Mouse (Mus musculus) thymus, adult 18-20 months (tissue): ENCODE measurements around the gene Gm10229.
"Not testable (repeated sequence)": the region's sequence is repeated elsewhere in the genome, so short reads cannot be mapped to it uniquely, and the experiment has no call there.

Source experiments
- DNase-seq, 2 experiments: peaks; one replicate each; pipeline ENCODE4 v3.0.0; 2022; ENCODE audit warnings: mixed read lengths in 2 of 2

The Gm10229 gene

DNA sequence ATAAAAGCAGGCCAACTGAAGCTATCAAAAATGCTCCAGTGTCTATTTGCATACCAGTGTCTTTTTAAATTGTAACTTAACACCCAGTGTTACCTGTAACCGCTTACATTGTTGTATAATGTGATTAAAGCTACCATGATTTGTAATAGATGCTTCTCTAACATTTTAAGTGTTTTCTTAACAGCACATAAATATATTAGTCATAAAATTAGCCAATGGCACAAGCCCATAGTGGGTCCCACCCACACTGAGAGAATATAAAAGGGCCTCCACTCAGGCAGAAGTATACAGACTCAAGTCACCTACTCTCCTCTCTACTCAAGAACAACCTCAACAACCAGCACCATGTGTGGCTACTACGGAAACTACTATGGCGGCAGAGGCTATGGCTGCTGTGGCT lies at the start of gene Gm10229:
Gene Gm10229, plus strand, starts transcription at position 301 of the 400 bp plus-strand sequence.
- DNase-seq = not testable (repeated sequence)

DNA sequence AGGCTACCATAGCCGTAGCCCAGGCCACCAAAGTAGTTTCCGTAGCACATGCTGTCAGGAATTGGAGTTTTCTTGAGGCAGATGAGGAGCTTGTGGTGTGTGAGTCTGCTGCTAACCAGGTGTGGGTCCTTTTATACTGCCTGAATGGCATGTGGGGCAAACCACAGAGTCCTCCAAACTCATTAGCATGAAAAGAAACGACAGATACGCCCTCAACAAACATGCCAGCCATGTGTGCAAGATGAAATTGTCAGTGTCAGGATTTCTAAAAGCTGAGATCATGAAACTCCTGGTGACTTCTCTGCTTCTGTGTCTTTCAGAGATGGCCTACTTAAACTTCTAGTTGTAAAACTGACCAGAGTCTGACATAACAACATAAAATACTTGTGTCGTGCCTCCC lies 4.4 kb upstream of the Gm10229 start, which contains the start of gene Krtap22-2:
Gene Krtap22-2, minus strand, starts transcription at position 101 of the 400 bp plus-strand sequence.
- no peak for DNase-seq

DNA sequence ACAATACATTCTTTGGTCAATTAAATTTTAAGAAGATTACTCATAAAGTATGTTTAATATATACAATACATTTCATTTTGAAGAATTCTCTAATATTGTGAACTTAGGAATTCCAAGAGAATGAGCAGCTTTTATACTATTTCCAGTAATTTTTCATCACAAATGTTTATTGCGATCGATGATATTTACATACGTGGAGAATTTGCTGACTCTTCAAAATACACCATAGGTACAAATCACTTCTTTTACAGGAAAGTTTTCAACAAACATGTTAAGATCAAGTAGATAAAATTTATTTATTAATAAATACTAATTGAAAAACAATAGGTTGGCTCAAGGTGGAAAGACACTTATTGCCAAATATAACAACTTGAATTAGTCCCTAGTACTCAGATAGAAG lies 1.1 kb upstream of the Gm10229 start:
- DNase-seq = no peak

DNA sequence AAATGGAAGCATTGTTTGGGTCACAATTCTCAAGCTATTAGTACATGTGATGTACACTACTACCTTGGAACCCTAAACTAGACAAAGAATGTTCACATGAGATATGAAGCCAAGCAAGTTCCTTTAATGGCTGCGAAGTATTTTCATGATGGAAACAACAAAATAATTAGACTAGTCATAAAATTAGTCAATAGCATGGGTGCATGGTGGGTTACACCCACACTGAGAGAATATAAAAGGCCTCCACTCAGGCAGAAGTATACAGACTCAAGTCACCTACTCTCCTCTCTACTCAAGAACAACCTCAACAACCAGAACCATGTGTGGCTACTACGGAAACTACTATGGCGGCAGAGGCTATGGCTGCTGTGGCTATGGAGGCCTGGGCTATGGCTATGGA lies 16.3 kb downstream of the Gm10229 start, which contains the start of gene Krtap6-1:
Gene Krtap6-1, plus strand, starts transcription at position 301 of the 400 bp plus-strand sequence.
- not testable (repeated sequence) for DNase-seq

DNA sequence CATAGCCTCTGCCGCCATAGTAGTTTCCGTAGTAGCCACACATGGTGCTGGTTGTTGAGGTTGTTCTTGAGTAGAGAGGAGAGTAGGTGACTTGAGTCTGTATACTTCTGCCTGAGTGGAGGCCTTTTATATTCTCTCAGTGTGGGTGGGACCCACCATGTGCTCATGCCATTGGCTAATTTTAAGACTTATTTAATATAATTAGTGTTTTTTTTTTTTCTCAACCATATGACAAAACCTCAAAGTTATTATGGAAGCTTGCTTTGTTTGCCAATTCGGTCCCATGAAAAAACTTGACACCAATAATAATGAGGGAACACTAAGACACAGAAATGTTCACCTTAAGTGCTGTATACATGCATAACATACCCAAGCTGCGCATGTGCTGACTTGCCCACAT lies 26.3 kb downstream of the Gm10229 start, which contains the start of gene Gm10228:
Gene Gm10228, minus strand, starts transcription at position 101 of the 400 bp plus-strand sequence.
- not testable (repeated sequence) for DNase-seq

DNA sequence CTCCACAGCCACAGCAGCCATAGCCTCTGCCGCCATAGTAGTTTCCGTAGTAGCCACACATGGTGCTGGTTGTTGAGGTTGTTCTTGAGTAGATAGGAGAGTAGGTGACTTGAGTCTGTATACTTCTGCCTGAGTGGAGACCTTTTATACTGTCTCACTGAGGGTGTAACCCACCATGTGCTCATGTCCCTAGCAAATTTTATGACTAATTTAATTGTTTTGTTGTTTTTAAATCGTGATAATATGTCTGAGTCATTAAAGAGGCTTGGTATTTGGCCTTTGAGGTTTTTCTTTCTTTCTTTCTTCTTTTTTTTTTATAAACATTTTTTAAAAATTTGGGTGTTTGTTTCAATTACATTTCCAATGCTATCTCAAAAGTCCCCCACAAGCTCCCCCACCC lies 32.7 kb downstream of the Gm10229 start, which contains the start of gene Krtap6-5:
Gene Krtap6-5, minus strand, starts transcription at position 101 of the 400 bp plus-strand sequence.
- no peak for DNase-seq

DNA sequence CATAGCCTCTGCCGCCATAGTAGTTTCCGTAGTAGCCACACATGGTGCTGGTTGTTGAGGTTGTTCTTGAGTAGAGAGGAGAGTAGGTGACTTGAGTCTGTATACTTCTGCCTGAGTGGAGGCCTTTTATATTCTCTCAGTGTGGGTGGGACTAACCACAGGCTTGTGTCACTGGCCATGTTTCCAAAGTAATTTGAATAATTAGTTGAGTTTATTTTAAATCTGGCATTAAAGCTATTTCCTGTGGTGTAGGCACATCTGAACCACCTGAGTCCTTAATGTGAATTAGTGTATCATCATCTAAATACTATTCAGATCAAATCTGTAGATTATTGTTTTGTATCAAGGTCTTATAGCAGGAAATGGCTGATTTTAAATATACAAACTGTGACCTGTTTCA lies 48.8 kb downstream of the Gm10229 start, which contains the start of gene 1110025L11Rik:
Gene 1110025L11Rik, minus strand, starts transcription at position 101 of the 400 bp plus-strand sequence.
- DNase-seq = not testable (repeated sequence)
